Mouse (Mus musculus): ENCODE results near the gene Rab3il1.

- no peak for TF ChIP-seq CTCF (IDR thresholded peaks at IDR 0.05)
- TF ChIP-seq EP300 (IDR thresholded peaks at IDR 0.05): no peak
Measured at GRCm38 (mm10) chr19:10037534-10037933, 36.1 kb downstream of the Rab3il1 start.

All from lung, postnatal 0 days (tissue).